Mouse (Mus musculus): ENCODE measurements around the gene Rpl27a.

The Rpl27a gene

GRCm38 (mm10) chr7:109523741-109524441, 4.9 kb downstream of the Rpl27a start:
- in situ Hi-C loops (cut with MboI; ENCODE audit: low pct_unique_long_range_greater_than_20kb in 1 of 2, low sequenced_read_pairs in 2 of 2, unreplicated experiment in 1 of 2) = loop anchor here in 1 of 2 experiments (10.0 kb wide), 1 partner anchor 171 kb away; no protein-coding TSS in a partner anchor

GRCm38 (mm10) chr7:109524442-109524744, 5.4 kb downstream of the Rpl27a start:
- in situ Hi-C loops (cut with MboI; ENCODE audit: low pct_unique_long_range_greater_than_20kb in 1 of 2, low sequenced_read_pairs in 2 of 2, unreplicated experiment in 1 of 2) = loop anchor here in 1 of 2 experiments (10.0 kb wide), 1 partner anchor 170 kb away; no protein-coding TSS in a partner anchor

- in situ Hi-C loops (cut with MboI; ENCODE audit: low pct_unique_long_range_greater_than_20kb in 1 of 2, low sequenced_read_pairs in 2 of 2, unreplicated experiment in 1 of 2) = loop anchor here in 1 of 2 experiments (10.0 kb wide), 1 partner anchor 170 kb away; no protein-coding TSS in a partner anchor
These were observed 5.8 kb downstream of the Rpl27a start for GRCm38 (mm10) chr7:109524763-109525162.

GRCm38 (mm10) chr7:109525740-109526663, 7.1 kb downstream of the Rpl27a start:
- in situ Hi-C loops (cut with MboI; ENCODE audit: low pct_unique_long_range_greater_than_20kb in 1 of 2, low sequenced_read_pairs in 2 of 2, unreplicated experiment in 1 of 2) = loop anchor here in 1 of 2 experiments (10.0 kb wide), 1 partner anchor 169 kb away; no protein-coding TSS in a partner anchor

- in situ Hi-C loops (cut with MboI; ENCODE audit: low pct_unique_long_range_greater_than_20kb in 1 of 2, low sequenced_read_pairs in 2 of 2, unreplicated experiment in 1 of 2) = loop anchor here in 1 of 2 experiments (10.0 kb wide), 1 partner anchor 167 kb away; no protein-coding TSS in a partner anchor
These were observed 8.6 kb downstream of the Rpl27a start for GRCm38 (mm10) chr7:109527536-109527935.

- in situ Hi-C loops (cut with MboI; ENCODE audit: low pct_unique_long_range_greater_than_20kb in 1 of 2, low sequenced_read_pairs in 2 of 2, unreplicated experiment in 1 of 2) = loop anchor here in 1 of 2 experiments (10.0 kb wide), 1 partner anchor 166 kb away; no protein-coding TSS in a partner anchor
These were observed 9.4 kb downstream of the Rpl27a start for GRCm38 (mm10) chr7:109528356-109528755.

GRCm38 (mm10) chr7:109529741-109530140, 10.8 kb downstream of the Rpl27a start:
- in situ Hi-C loops (cut with MboI; ENCODE audit: low pct_unique_long_range_greater_than_20kb in 1 of 2, low sequenced_read_pairs in 2 of 2, unreplicated experiment in 1 of 2) = loop anchor here in 1 of 2 experiments (10.0 kb wide), 1 partner anchor 165 kb away; no protein-coding TSS in a partner anchor

GRCm38 (mm10) chr7:109531501-109531900, 12.6 kb downstream of the Rpl27a start:
- in situ Hi-C loops (cut with MboI; ENCODE audit: low pct_unique_long_range_greater_than_20kb in 1 of 2, low sequenced_read_pairs in 2 of 2, unreplicated experiment in 1 of 2) = no loop called here

GRCm38 (mm10) chr7:109532691-109533090, 13.7 kb downstream of the Rpl27a start:
- in situ Hi-C loops (cut with MboI; ENCODE audit: low pct_unique_long_range_greater_than_20kb in 1 of 2, low sequenced_read_pairs in 2 of 2, unreplicated experiment in 1 of 2) = no loop called here

GRCm38 (mm10) chr7:109533129-109533528, 14.2 kb downstream of the Rpl27a start:
- in situ Hi-C loops (cut with MboI; ENCODE audit: low pct_unique_long_range_greater_than_20kb in 1 of 2, low sequenced_read_pairs in 2 of 2, unreplicated experiment in 1 of 2) = no loop called here

GRCm38 (mm10) chr7:109533888-109534287, 14.9 kb downstream of the Rpl27a start:
- in situ Hi-C loops (cut with MboI; ENCODE audit: low pct_unique_long_range_greater_than_20kb in 1 of 2, low sequenced_read_pairs in 2 of 2, unreplicated experiment in 1 of 2) = no loop called here

GRCm38 (mm10) chr7:109534921-109535320, 16.0 kb downstream of the Rpl27a start:
- in situ Hi-C loops (cut with MboI; ENCODE audit: low pct_unique_long_range_greater_than_20kb in 1 of 2, low sequenced_read_pairs in 2 of 2, unreplicated experiment in 1 of 2) = no loop called here

- in situ Hi-C loops (cut with MboI; ENCODE audit: low pct_unique_long_range_greater_than_20kb in 1 of 2, low sequenced_read_pairs in 2 of 2, unreplicated experiment in 1 of 2) = no loop called here
These were observed 17.6 kb downstream of the Rpl27a start for GRCm38 (mm10) chr7:109536451-109536946.

GRCm38 (mm10) chr7:109540902-109541301, 22.0 kb downstream of the Rpl27a start:
- in situ Hi-C loops (cut with MboI; ENCODE audit: low pct_unique_long_range_greater_than_20kb in 1 of 2, low sequenced_read_pairs in 2 of 2, unreplicated experiment in 1 of 2) = loop anchor here in 1 of 2 experiments (10.0 kb wide), 1 partner anchor 174 kb away; no protein-coding TSS in a partner anchor

- in situ Hi-C loops (cut with MboI; ENCODE audit: low pct_unique_long_range_greater_than_20kb in 1 of 2, low sequenced_read_pairs in 2 of 2, unreplicated experiment in 1 of 2) = loop anchor here in 1 of 2 experiments (10.0 kb wide), 1 partner anchor 173 kb away; no protein-coding TSS in a partner anchor
These were observed 22.8 kb downstream of the Rpl27a start for GRCm38 (mm10) chr7:109541609-109542363.

GRCm38 (mm10) chr7:109542364-109542628, 23.3 kb downstream of the Rpl27a start:
- in situ Hi-C loops (cut with MboI; ENCODE audit: low pct_unique_long_range_greater_than_20kb in 1 of 2, low sequenced_read_pairs in 2 of 2, unreplicated experiment in 1 of 2) = loop anchor here in 1 of 2 experiments (10.0 kb wide), 1 partner anchor 173 kb away; no protein-coding TSS in a partner anchor

GRCm38 (mm10) chr7:109544792-109545191, 25.8 kb downstream of the Rpl27a start:
- in situ Hi-C loops (cut with MboI; ENCODE audit: low pct_unique_long_range_greater_than_20kb in 1 of 2, low sequenced_read_pairs in 2 of 2, unreplicated experiment in 1 of 2) = loop anchor here in 1 of 2 experiments (10.0 kb wide), 1 partner anchor 170 kb away; no protein-coding TSS in a partner anchor

Data from mouse embryonic stem cell (cell line).